Mouse (Mus musculus) kidney, embryonic 14.5 days (tissue): ENCODE measurements around the gene Satb2. TPM values are rescaled to one million over a fixed set of nuclear protein-coding genes. Genes with fewer than 3 reads are reported as not detected.

Experiments
- ATAC-seq: fragments of 200-750 bp; cut with Nextera tagmentation; 2 replicates; pipeline ENCODE4 v1.8.0; 2017; ENCODE audit warnings: moderate number of reproducible peaks, mild to moderate bottlenecking, moderate TSS enrichment, moderate library complexity; ENCODE audit not compliant: low FRiP score, low TSS enrichment
- H3K27ac ChIP-seq: fragments of 300-500 bp; sonication (generic); 2 replicates; pipeline ENCODE4 v1.5.1; 2014; ENCODE audit warnings: low read depth, mild to moderate bottlenecking, low read length, moderate library complexity, mixed read lengths
- H3K27me3 ChIP-seq: fragments of 300-500 bp; sonication (generic); 2 replicates; pipeline ENCODE4 v1.6.1; 2014; ENCODE audit warnings: mild to moderate bottlenecking, low read length; ENCODE audit not compliant: control insufficient read depth, insufficient read depth
- H3K36me3 ChIP-seq: fragments of 300-500 bp; sonication (generic); 2 replicates; pipeline ENCODE4 v1.6.1; 2014; ENCODE audit warnings: low read length, mixed read lengths; ENCODE audit not compliant: control insufficient read depth, insufficient read depth
- H3K4me1 ChIP-seq: fragments of 300-500 bp; sonication (generic); 2 replicates; pipeline ENCODE4 v1.6.1; 2014; ENCODE audit warnings: low read length, mixed read lengths; ENCODE audit not compliant: control insufficient read depth, insufficient read depth
- H3K4me2 ChIP-seq: fragments of 300-500 bp; sonication (generic); replicated peaks from 2 replicates; pipeline ENCODE4 v1.6.1; 2014; ENCODE audit warnings: low read depth, mild to moderate bottlenecking, low read length
- H3K4me3 ChIP-seq: fragments of 300-500 bp; sonication (generic); 2 replicates; pipeline ENCODE4 v1.5.1; 2014; ENCODE audit warnings: mild to moderate bottlenecking, low read length
- H3K9ac ChIP-seq: fragments of 300-500 bp; sonication (generic); 2 replicates; pipeline ENCODE4 v1.6.1; 2014; ENCODE audit warnings: low read depth, mild to moderate bottlenecking, low read length, moderate library complexity
- H3K9me3 ChIP-seq: fragments of 300-500 bp; sonication (generic); 2 replicates; pipeline ENCODE4 v1.6.1; 2016; ENCODE audit warnings: low read length; ENCODE audit not compliant: control insufficient read depth
- WGBS: fragments of 180-500 bp; shearing (Covaris S2); extraction: QIAGEN DNeasy Blood & Tissue Kit; methylation state at CpG from one replicate; pipeline ENCODE4 v1.1.7; 2014; 5-methylcytosine and 5-hydroxymethylcytosine counted together
- polyA plus RNA-seq: library from polyadenylated mRNA; unstranded; fragments of >200 nt; fragmentation: Nextera tagmentation; extraction: Ambion mirVana; gene quantifications from 2 replicates; pipeline ENCODE4 v1.2.1, GENCODE M21; 2014

Satb2 gene
- polyA plus RNA-seq, 1 experiment from 2014 or later = 2.0 TPM

DNA sequence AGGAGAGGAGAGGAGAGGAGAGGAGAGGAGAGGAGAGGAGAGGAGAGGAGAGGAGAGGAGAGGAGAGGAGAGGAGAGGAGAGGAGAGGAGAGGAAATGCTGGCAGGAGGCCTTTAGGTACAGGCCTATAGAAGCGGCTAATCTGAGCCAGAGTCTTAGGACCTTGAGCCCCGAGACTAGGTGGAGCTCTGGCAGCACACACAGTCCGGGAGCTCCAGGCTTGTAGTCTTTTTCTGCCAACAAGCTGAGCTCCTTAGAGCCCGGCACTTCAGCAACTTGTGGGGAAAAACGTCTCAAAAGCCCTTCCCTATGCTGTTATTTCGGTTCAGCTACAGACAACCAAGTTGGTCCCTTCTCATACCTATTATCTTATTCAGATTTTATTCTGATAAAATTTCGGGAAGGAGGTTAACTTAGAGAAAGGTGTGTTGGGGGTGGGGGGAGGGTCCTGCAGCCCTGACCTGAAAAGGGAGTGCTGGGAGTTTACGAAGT lies 4.7 kb upstream of the Satb2 start:
- Histone ChIP-seq H3K4me1 (no peaks in the 10 kb centered on the region), H3K4me2 (no peak overlapping the region), H3K9me3 (no peaks in the 10 kb centered on the region), H3K36me3 (no peaks in the 10 kb centered on the region), H3K27me3 (peaks cover 75% of the 10 kb centered on the region), H3K4me3 (no peak overlapping the region), H3K9ac (no peak overlapping the region), H3K27ac (no peak overlapping the region)
- no peak for ATAC-seq
- whole genome bisulfite sequencing = 1% methylated on average over 8 of the region's 8 CpGs

DNA sequence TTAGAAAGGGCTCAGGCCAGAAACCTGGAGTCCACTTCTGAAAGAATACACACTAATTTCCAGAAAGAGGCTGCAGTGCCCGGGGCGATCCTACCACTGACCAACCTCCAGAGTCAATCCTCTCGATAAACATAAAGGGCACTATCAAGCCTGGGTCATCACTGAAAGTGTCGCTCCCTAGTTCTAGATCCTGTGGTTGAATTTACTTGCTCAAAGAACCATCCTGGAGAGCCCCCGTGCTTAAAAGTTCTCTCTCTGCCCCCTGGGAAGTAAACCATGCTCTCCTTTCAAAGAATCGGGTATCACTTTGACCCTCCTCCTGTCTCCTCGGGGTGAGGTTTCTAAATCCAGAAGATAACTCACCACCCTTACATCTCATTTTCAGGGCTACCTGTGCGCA lies 4.2 kb upstream of the Satb2 start:
- Histone ChIP-seq H3K36me3 (no peaks in the 10 kb centered on the region), H3K9me3 (no peaks in the 10 kb centered on the region), H3K4me3 (no peak overlapping the region), H3K27ac (no peak overlapping the region), H3K9ac (no peak overlapping the region), H3K27me3 (peaks cover 80% of the 10 kb centered on the region), H3K4me1 (no peaks in the 10 kb centered on the region), H3K4me2 (no peak overlapping the region)
- WGBS = 2% methylated on average over 8 of the region's 8 CpGs
- no peak for ATAC-seq

DNA sequence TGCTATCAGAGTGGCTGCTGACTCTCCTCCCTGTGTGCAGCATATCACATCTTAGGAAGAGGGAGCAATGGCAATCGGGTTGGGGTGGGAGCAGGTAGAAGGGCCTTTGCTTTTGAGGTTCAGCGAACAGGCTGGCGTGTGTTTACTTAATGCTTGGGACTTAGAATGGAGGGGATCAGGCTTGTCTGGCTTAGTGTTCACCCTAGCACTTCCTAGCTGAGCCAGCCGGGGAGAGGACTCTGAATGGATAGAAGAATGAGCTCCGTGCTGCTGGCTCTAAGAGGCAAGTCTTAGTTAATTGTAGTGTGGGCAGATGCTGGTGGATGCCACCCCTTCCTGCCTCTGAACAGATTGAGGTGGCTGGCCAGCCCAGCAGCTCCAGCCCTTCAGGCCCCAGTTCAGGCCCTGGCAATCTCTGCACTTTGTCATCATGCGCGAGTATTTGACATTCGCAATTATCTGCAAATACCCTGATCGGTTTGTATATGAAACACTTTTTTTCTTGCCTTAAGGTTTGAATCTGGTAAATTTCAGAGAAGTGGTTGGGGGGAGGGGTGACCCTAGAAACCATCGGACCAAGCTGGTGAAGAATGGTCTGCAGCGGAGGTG lies 3.6 kb upstream of the Satb2 start:
- Histone ChIP-seq H3K27ac (no peak overlapping the region), H3K9me3 (no peaks in the 10 kb centered on the region), H3K4me1 (no peaks in the 10 kb centered on the region)

DNA sequence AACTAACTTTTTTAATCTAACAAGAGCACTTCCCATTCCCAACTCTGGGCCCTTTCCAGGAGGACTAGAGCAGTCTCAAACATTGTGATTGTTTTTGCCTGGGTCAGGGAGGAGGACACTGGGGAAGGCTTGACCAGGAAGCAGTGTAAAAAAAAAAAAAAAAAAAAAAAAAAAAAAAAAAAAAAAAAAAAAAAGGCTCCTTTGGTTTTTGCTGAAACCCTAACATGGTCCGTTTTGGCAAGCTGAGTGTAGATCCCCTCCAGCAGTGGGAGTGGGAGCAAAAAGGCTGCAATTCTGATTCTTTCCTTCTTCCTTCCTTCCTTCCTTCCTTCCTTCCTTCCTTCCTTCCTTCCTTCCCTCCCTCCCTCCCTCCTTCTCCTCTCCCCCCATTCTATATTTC lies 3.1 kb upstream of the Satb2 start:
- Histone ChIP-seq H3K4me3 (no peak overlapping the region), H3K27ac (no peak overlapping the region), H3K9ac (no peak overlapping the region), H3K9me3 (no peaks in the 10 kb centered on the region), H3K36me3 (no peaks in the 10 kb centered on the region), H3K4me1 (no peaks in the 10 kb centered on the region), H3K4me2 (no peak overlapping the region), H3K27me3 (peaks cover 89% of the 10 kb centered on the region)
- 13% methylated on average over 1 of the region's 1 CpGs for WGBS
- ATAC-seq = no peak

More for the DNA sequence above, 3.6 kb upstream of the Satb2 start:
- under 1% methylated on average over 11 of the region's 11 CpGs for WGBS
- Histone ChIP-seq H3K9ac (no peak overlapping the region), H3K27me3 (peaks cover 86% of the 10 kb centered on the region), H3K4me3 (no peak overlapping the region), H3K36me3 (no peaks in the 10 kb centered on the region), H3K4me2 (no peak overlapping the region)
- ATAC-seq = no peak

DNA sequence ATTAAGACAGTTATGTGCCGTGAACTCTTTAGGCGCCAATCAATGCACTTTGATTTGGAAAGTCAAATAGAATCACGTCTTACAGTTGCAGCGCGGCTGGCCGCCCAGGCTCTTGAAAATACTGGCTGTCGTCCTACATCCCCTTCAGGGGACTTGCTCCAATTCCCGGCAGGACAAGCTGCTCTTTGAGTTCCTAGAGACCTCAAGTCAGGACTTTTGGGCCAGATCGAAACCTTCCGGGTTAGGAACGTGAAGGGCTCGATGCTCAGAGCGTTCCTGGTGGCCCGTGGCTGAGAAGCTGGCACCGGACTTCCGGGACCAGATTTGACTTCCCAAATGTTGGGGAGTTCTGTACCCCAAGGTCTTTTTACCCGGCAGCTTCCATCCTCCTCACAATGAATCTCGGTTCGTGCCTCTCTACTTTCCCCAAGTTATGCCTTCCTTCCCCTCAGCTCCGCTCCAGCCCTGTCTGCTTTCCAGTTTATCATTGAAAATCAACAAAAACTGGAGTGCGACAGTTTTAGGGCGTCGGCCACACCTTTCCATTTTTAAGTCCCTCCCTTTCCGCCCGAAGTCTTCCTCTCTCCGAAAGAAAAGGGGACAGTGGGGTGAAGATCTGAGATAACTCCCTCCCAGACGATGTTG lies 2.3 kb upstream of the Satb2 start:
- H3K9ac ChIP-seq = no peak overlapping the region
- no peak overlapping the region; the same call in 1 of the 2 replicates for H3K4me3 ChIP-seq
- H3K27ac ChIP-seq = no peak overlapping the region
- H3K9me3 ChIP-seq = no peaks in the 10 kb centered on the region
- H3K36me3 ChIP-seq = no peaks in the 10 kb centered on the region
- H3K4me2 ChIP-seq = no peak overlapping the region; the same call in 1 of the 2 replicates
- WGBS = under 1% methylated on average over 27 of the region's 27 CpGs
- H3K27me3 ChIP-seq = peaks cover 90% of the 10 kb centered on the region
- no peak for ATAC-seq
- no peaks in the 10 kb centered on the region for H3K4me1 ChIP-seq

DNA sequence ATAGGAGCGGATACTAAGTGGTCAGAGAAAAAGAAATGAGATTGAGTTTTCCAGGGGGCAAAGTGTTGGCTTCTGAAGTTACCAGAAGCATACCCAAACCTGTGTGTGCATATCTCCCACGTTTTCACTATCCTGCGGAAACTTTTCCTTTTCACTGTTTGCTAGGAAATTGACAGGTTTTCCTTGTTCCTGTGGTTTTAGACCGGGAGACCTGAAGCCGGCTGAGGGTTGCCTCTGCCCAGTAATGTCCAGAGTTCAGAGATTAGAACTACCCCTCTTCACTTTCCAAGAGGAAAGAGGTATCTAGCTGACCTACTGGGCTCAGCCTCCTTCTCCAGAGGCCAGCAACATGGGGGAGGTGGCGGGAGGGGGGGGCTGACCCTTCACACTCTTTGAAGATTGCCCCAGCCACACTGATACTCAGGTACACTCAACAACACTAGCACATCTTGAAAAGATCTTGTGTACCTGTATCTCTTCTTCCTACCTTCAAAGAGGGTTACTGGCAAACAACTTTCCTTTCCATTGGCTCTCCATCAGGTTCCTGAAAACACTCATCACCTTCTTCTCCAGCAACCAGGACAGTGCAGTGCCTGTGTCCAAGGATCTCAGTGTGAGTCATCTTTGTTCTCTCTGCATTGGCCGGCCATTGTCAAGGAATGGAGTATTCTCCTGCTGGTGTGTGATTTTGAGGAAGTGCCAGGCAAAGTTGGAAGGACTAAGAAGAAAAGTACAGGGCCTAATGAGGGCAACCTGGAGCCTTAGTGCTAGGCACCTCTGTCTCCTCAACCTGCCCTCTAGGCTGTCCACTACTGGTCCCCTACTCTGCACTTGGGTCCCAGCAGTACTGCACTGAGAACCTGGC lies 1.3 kb upstream of the Satb2 start:
- 4% methylated on average over 7 of the region's 7 CpGs for WGBS
- no peaks in the 10 kb centered on the region for H3K4me1 ChIP-seq
- H3K27ac ChIP-seq = no peak overlapping the region
- H3K27me3 ChIP-seq = peaks cover 85% of the 10 kb centered on the region
- H3K9ac ChIP-seq = no peak overlapping the region
- no peaks in the 10 kb centered on the region for H3K9me3 ChIP-seq
- H3K4me2 ChIP-seq = no peak overlapping the region
- ATAC-seq = no peak
- no peak overlapping the region for H3K4me3 ChIP-seq
- H3K36me3 ChIP-seq = no peaks in the 10 kb centered on the region

DNA sequence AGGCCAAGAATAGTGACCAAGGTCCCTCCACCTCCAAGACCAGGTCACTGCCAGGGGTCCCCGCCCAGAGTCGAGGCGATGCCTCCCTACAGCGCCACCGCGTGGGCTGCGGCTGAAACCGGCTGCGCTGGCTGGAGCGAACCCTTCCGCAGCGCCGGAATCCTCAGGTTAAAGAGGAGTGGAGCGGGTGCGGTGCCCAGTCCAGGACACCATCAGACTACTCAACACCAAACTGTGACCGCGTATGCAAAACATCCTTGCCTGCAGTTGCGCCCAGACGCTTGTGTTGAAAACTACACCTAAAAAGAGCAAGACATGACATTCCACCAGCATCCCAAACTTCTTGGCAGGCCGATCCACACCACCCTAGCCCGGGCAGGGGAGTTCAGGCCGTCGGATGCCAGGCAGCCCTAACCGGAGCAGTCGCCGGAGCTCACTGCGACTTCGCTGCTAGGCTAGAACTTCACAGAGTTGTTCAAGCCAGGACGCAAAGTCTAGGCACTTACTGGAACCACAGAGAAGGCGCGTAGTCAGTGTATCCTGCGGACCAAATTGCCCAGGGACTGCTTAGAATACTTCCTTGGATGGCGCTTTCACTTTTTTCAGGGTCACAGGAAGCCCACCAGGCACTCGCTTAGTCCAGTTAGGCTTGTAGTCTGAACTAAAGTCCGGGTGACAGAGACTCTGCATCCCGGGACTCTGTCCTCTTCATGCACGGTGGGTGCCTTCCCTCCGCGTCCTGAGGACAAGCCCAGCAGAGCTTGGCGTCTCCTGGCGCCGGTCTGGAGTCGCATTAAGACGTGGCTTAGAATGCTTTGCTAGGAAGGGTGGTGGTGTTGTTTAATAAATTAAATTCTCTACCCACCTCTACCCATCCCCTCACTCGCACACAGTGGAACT lies 999 bp downstream of the Satb2 start:
- Histone ChIP-seq H3K4me2 (peak overlapping the region; percentile 33), H3K9ac (no peak overlapping the region), H3K4me1 (no peaks in the 10 kb centered on the region), H3K27me3 (peaks cover 62% of the 10 kb centered on the region), H3K27ac (no peak overlapping the region), H3K4me3 (peak overlapping the region; percentile 17), H3K9me3 (no peaks in the 10 kb centered on the region), H3K36me3 (no peaks in the 10 kb centered on the region)
- ATAC-seq = peak; percentile 26; the same call in 1 of the 2 replicates
- under 1% methylated on average over 45 of the region's 45 CpGs for WGBS

DNA sequence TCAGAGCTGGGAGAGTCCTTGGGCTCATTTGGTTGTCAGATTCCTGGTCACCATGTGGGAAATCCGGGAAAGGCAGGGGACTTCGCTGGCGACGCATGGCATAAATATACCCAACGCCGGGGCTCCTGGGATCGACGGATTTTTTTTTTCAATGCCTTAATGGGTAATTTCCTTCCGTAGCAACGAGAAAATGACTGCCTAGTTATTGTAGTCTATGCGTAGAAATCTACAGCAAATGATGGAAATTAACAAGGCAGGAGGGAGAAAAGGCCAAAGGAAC lies 1.7 kb downstream of the Satb2 start:
- Histone ChIP-seq H3K27me3 (peaks cover 56% of the 10 kb centered on the region), H3K4me2 (peak overlapping the region; percentile 33), H3K4me1 (no peaks in the 10 kb centered on the region), H3K4me3 (peak overlapping the region; percentile 17), H3K36me3 (no peaks in the 10 kb centered on the region), H3K9me3 (no peaks in the 10 kb centered on the region), H3K9ac (no peak overlapping the region), H3K27ac (no peak overlapping the region)
- no peak for ATAC-seq
- WGBS = under 1% methylated on average over 11 of the region's 11 CpGs
